ENCODE assay signal across 16 mouse cellular contexts in the genomic region with DNA sequence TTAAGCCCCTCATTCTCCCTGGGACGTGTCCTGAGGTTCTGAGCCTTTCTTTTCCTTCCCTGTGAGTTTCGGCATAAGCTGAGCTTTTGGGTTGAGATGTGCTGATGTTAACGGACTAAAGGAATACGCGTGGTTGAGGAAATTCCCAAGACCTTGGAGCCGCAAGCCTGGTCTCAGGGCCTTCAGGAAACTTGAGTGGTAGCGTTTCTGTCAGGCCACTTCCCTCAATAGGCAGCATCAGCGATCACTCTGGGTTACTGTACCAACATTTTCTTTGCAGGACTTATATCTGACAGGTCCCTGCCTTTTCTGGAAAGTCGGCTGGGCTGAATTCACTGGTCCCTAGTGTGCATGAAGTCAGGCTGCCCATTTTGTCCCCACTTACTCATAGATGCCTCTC. TPM values are rescaled to one million over a fixed set of nuclear protein-coding genes. Genes with fewer than 3 reads are reported as not detected.
A peak's percentile ranks its signal among the peaks of the same experiment; 100 is the strongest.
DNase-seq lines count a peak whose midpoint lies in the region; ATAC-seq and TF ChIP-seq lines count a peak whose summit lies in the region.
"Had no signal": no experiment of that assay in that cellular context is flagged by ENCODE, and none has a peak within 500 bp of the region (broad histone marks: within the 10 kb centered on the region; RNA-seq: fewer than 3 reads in every experiment).

No protein-coding gene starts in this region.

- no peaks in the 10 kb centered on the region for H3K36me3 ChIP-seq in forebrain, embryonic 12.5 days (replicated peaks)
- peaks cover 5% of the 10 kb centered on the region for H3K36me3 ChIP-seq in forebrain, postnatal 0 days (ENCODE audit: insufficient read depth)
- H3K36me3 ChIP-seq in heart, postnatal 0 days (replicated peaks; ENCODE audit: control insufficient read depth, insufficient read depth, low read length), result no peaks in the 10 kb centered on the region
- H3K36me3 ChIP-seq in midbrain, embryonic 10.5 days, result no peaks in the 10 kb centered on the region
- H3K36me3 ChIP-seq in midbrain, embryonic 16.5 days (ENCODE audit: control insufficient read depth, insufficient read depth, low read length), result no peaks in the 10 kb centered on the region; the same call in 1 of the 2 replicates
- H3K36me3 ChIP-seq in midbrain, embryonic 14.5 days (ENCODE audit: control insufficient read depth, insufficient read depth, low read length), result no peaks in the 10 kb centered on the region
- H3K36me3 ChIP-seq: G1E; liver, embryonic 12.5 days; neural tube, embryonic 12.5 days had no signal

- 31% methylated on average over 9 of the region's 9 CpGs for WGBS in forebrain, embryonic 12.5 days
- WGBS in forebrain, postnatal 0 days, result 34% methylated on average over 9 of the region's 9 CpGs
- WGBS in heart, postnatal 0 days, result 61% methylated on average over 9 of the region's 9 CpGs
- WGBS in midbrain, embryonic 10.5 days, result 29% methylated on average over 9 of the region's 9 CpGs
- 25% methylated on average over 9 of the region's 9 CpGs for WGBS in midbrain, embryonic 16.5 days
- WGBS in midbrain, embryonic 14.5 days, result 21% methylated on average over 9 of the region's 9 CpGs

- H3K9me3 ChIP-seq in forebrain, embryonic 12.5 days, result no peaks in the 10 kb centered on the region
- H3K9me3 ChIP-seq in forebrain, postnatal 0 days (ENCODE audit: low read length), result no peaks in the 10 kb centered on the region
- no peaks in the 10 kb centered on the region for H3K9me3 ChIP-seq in heart, postnatal 0 days (replicated peaks; ENCODE audit: control insufficient read depth, low read length)
- H3K9me3 ChIP-seq in midbrain, embryonic 10.5 days (replicated peaks), result no peaks in the 10 kb centered on the region
- H3K9me3 ChIP-seq in midbrain, embryonic 16.5 days (replicated peaks; ENCODE audit: control insufficient read depth, low read length, poor library complexity, severe bottlenecking), result peaks cover 3% of the 10 kb centered on the region; the same call in 1 of the 2 replicates
- no peaks in the 10 kb centered on the region for H3K9me3 ChIP-seq in midbrain, embryonic 14.5 days (ENCODE audit: control insufficient read depth, low read length)
- H3K9me3 ChIP-seq: G1E; liver, embryonic 12.5 days; neural tube, embryonic 12.5 days had no signal

- no peak overlapping the region for H3K4me3 ChIP-seq in forebrain, embryonic 12.5 days (replicated peaks)
- no peak overlapping the region for H3K4me3 ChIP-seq in forebrain, postnatal 0 days (ENCODE audit: low read depth, low read length)
- H3K4me3 ChIP-seq in heart, postnatal 0 days (ENCODE audit: low read depth, low read length), result no peak overlapping the region
- peak overlapping the region; percentile 34; the same call in 1 of the 2 replicates for H3K4me3 ChIP-seq in midbrain, embryonic 10.5 days
- H3K4me3 ChIP-seq in midbrain, embryonic 16.5 days (ENCODE audit: low read depth, low read length), result no peak overlapping the region
- H3K4me3 ChIP-seq in midbrain, embryonic 14.5 days (replicated peaks; ENCODE audit: low read depth, low read length), result no peak overlapping the region
- H3K4me3 ChIP-seq: liver, embryonic 12.5 days; neural tube, embryonic 12.5 days had no signal

- no peak overlapping the region for H3K9ac ChIP-seq in forebrain, embryonic 12.5 days
- H3K9ac ChIP-seq in forebrain, postnatal 0 days, result no peak overlapping the region
- no peak overlapping the region for H3K9ac ChIP-seq in heart, postnatal 0 days (replicated peaks; ENCODE audit: low read depth, low read length)
- H3K9ac ChIP-seq in midbrain, embryonic 16.5 days (ENCODE audit: low read depth, low read length), result no peak overlapping the region
- H3K9ac ChIP-seq in midbrain, embryonic 14.5 days (replicated peaks; ENCODE audit: low read length), result no peak overlapping the region
- H3K9ac ChIP-seq: liver, embryonic 12.5 days; neural tube, embryonic 12.5 days had no signal

- peaks cover 57% of the 10 kb centered on the region for H3K27me3 ChIP-seq in forebrain, embryonic 12.5 days
- H3K27me3 ChIP-seq in forebrain, postnatal 0 days (ENCODE audit: insufficient read depth, low read length), result no peaks in the 10 kb centered on the region
- no peaks in the 10 kb centered on the region for H3K27me3 ChIP-seq in heart, postnatal 0 days (ENCODE audit: control insufficient read depth, insufficient read depth, low read length)
- peaks cover 75% of the 10 kb centered on the region for H3K27me3 ChIP-seq in midbrain, embryonic 10.5 days (ENCODE audit: low read depth, poor library complexity, severe bottlenecking)
- no peaks in the 10 kb centered on the region for H3K27me3 ChIP-seq in midbrain, embryonic 16.5 days (ENCODE audit: control insufficient read depth, insufficient read depth, low read depth, low read length)
- no peaks in the 10 kb centered on the region for H3K27me3 ChIP-seq in midbrain, embryonic 14.5 days (ENCODE audit: control insufficient read depth, insufficient read depth, low read length)
- H3K27me3 ChIP-seq: neural tube, embryonic 12.5 days had no signal

- TF ChIP-seq EP300 in heart, postnatal 0 days (IDR thresholded peaks at IDR 0.05; ENCODE audit: low read depth), result no peak

- TF ChIP-seq CTCF in forebrain, postnatal 0 days (IDR thresholded peaks at IDR 0.05; ENCODE audit: low read depth), result no peak
- TF ChIP-seq CTCF in heart, postnatal 0 days (IDR thresholded peaks at IDR 0.05; ENCODE audit: low read depth), result no peak

- DNase-seq in forebrain, postnatal 0 days, result no peak
- no peak for DNase-seq in heart, postnatal 0 days (ENCODE audit: low spot score)
- DNase-seq in heart, adult 18-20 months, result no peak
- DNase-seq in midbrain, embryonic 10.5 days (ENCODE audit: low spot score), result no peak
- DNase-seq in midbrain, embryonic 14.5 days, result no peak
- DNase-seq: cerebellum, adult 8-10 months; right cerebral cortex, adult 18-20 months had no signal

- no peak for ATAC-seq in forebrain, embryonic 12.5 days (ENCODE audit: low FRiP score)
- ATAC-seq in forebrain, postnatal 0 days, result no peak
- no peak for ATAC-seq in heart, postnatal 0 days (ENCODE audit: insufficient read depth, low read depth)
- no peak for ATAC-seq in midbrain, embryonic 16.5 days
- no peak for ATAC-seq in midbrain, embryonic 14.5 days (ENCODE audit: low FRiP score, low TSS enrichment)
- ATAC-seq in cerebellum, adult (ENCODE audit: insufficient number of reproducible peaks, low FRiP score, low TSS enrichment), result no peak
- ATAC-seq: activated CD4-positive, CD25-positive, alpha-beta regulatory T cell, adult 4 months; liver, embryonic 12.5 days had no signal

- H3K4me2 ChIP-seq in forebrain, embryonic 12.5 days, result 0 out of 2 replicates have a peak overlapping the region, but pooled peaks have one; percentile 19
- no peak overlapping the region for H3K4me2 ChIP-seq in forebrain, postnatal 0 days (ENCODE audit: low read depth)
- no peak overlapping the region for H3K4me2 ChIP-seq in heart, postnatal 0 days (ENCODE audit: low read depth, low read length)
- no peak overlapping the region; the same call in 1 of the 2 replicates for H3K4me2 ChIP-seq in midbrain, embryonic 16.5 days (ENCODE audit: low read length)
- 0 out of 2 replicates have a peak overlapping the region, but pooled peaks have one; percentile 5 for H3K4me2 ChIP-seq in midbrain, embryonic 14.5 days (ENCODE audit: low read length)
- H3K4me2 ChIP-seq: neural tube, embryonic 12.5 days had no signal

- H3K27ac ChIP-seq in forebrain, embryonic 12.5 days, result no peak overlapping the region
- no peak overlapping the region for H3K27ac ChIP-seq in forebrain, postnatal 0 days (ENCODE audit: low read depth, low read length)
- H3K27ac ChIP-seq in heart, postnatal 0 days (ENCODE audit: low read depth), result peak overlapping the region; percentile 77
- H3K27ac ChIP-seq in midbrain, embryonic 10.5 days (replicated peaks), result peak overlapping the region; percentile 61; the same call in 1 of the 2 replicates
- H3K27ac ChIP-seq in midbrain, embryonic 16.5 days (ENCODE audit: low read length), result no peak overlapping the region; the same call in 1 of the 2 replicates
- H3K27ac ChIP-seq in midbrain, embryonic 14.5 days (replicated peaks; ENCODE audit: low read depth, low read length), result no peak overlapping the region
- H3K27ac ChIP-seq: kidney, postnatal 0 days; liver, embryonic 12.5 days; neural tube, embryonic 12.5 days had no signal

- peaks cover 31% of the 10 kb centered on the region for H3K4me1 ChIP-seq in forebrain, embryonic 12.5 days
- peaks cover 30% of the 10 kb centered on the region for H3K4me1 ChIP-seq in forebrain, postnatal 0 days (ENCODE audit: insufficient read depth)
- H3K4me1 ChIP-seq in heart, postnatal 0 days (ENCODE audit: control insufficient read depth, insufficient read depth), result peaks cover 42% of the 10 kb centered on the region
- H3K4me1 ChIP-seq in midbrain, embryonic 10.5 days, result peaks cover 44% of the 10 kb centered on the region
- peaks cover 25% of the 10 kb centered on the region for H3K4me1 ChIP-seq in midbrain, embryonic 16.5 days (ENCODE audit: control insufficient read depth, insufficient read depth, low read length)
- peaks cover 24% of the 10 kb centered on the region for H3K4me1 ChIP-seq in midbrain, embryonic 14.5 days (ENCODE audit: control insufficient read depth, insufficient read depth, low read length)

RNA-seq across cellular contexts. Expression of gene Il17d, which starts 12.2 kb away (rescaled TPM):
- polyA plus RNA-seq in forebrain, embryonic 12.5 days (2016; fragmentation: Nextera tagmentation; extraction: Ambion mirVana), result 2.1 and 2.7 TPM in 2 replicates
- 38.8 and 47.6 TPM in 2 replicates for total RNA-seq in forebrain, postnatal 0 days (2014; rRNA removed)
- polyA plus RNA-seq in forebrain, postnatal 0 days (2015; fragmentation: Nextera tagmentation; extraction: Ambion mirVana), result 8.5 and 9.8 TPM in 2 replicates
- 5.3 and 8.2 TPM in 2 replicates for total RNA-seq in heart, postnatal 0 days (2014; rRNA removed; ENCODE audit: low replicate concordance)
- 3.0 and 3.5 TPM in 2 replicates for polyA plus RNA-seq in heart, postnatal 0 days (2015; fragmentation: Nextera tagmentation; extraction: Ambion mirVana)
- total RNA-seq in heart, adult 18-20 months (2021), result 1 to 10 TPM; 2.3 to 4.3 TPM
- 0.74 and 1.4 TPM in 2 replicates for polyA plus RNA-seq in midbrain, embryonic 10.5 days (2016; fragmentation: Nextera tagmentation; extraction: Ambion mirVana)
- 6.8 and 7.2 TPM in 2 replicates for polyA plus RNA-seq in midbrain, embryonic 16.5 days (2015; fragmentation: Nextera tagmentation; extraction: Ambion mirVana)
- polyA plus RNA-seq in midbrain, embryonic 14.5 days (2014; fragmentation: Nextera tagmentation; extraction: Ambion mirVana), result 3.2 and 7.1 TPM in 2 replicates
- total RNA-seq: G1E; hematopoietic stem cell, adult 5-6 weeks had no signal
- polyA plus RNA-seq: activated CD4-positive, CD25-positive, alpha-beta regulatory T cell, adult 4 months had no signal

RNA-seq across cellular contexts. Expression of gene Eef1akmt1, which starts 34.6 kb away (rescaled TPM):
- polyA plus RNA-seq in forebrain, embryonic 12.5 days (2016; fragmentation: Nextera tagmentation; extraction: Ambion mirVana), result 71.6 and 77.7 TPM in 2 replicates
- 45.7 and 58.4 TPM in 2 replicates for total RNA-seq in forebrain, postnatal 0 days (2014; rRNA removed)
- polyA plus RNA-seq in forebrain, postnatal 0 days (2015; fragmentation: Nextera tagmentation; extraction: Ambion mirVana), result 82.9 and 84.9 TPM in 2 replicates
- total RNA-seq in heart, postnatal 0 days (2014; rRNA removed; ENCODE audit: low replicate concordance), result 21.4 and 46.9 TPM in 2 replicates
- 79.3 and 88.3 TPM in 2 replicates for polyA plus RNA-seq in heart, postnatal 0 days (2015; fragmentation: Nextera tagmentation; extraction: Ambion mirVana)
- total RNA-seq in heart, adult 18-20 months (2021), result 10 to 100 TPM; 36.6 to 38.3 TPM
- polyA plus RNA-seq in midbrain, embryonic 10.5 days (2016; fragmentation: Nextera tagmentation; extraction: Ambion mirVana), result 91.0 and 110 TPM in 2 replicates
- polyA plus RNA-seq in midbrain, embryonic 16.5 days (2015; fragmentation: Nextera tagmentation; extraction: Ambion mirVana), result 87.3 and 89.3 TPM in 2 replicates
- 101 and 104 TPM in 2 replicates for polyA plus RNA-seq in midbrain, embryonic 14.5 days (2014; fragmentation: Nextera tagmentation; extraction: Ambion mirVana)

Comparison
In these comparisons a context has a peak if more than half of its experiments do, and no peak if none do; other contexts are left out.
1. H3K27ac ChIP-seq: peak in heart, postnatal 0 days (single experiment) and midbrain, embryonic 10.5 days (single experiment); none in forebrain, embryonic 12.5 days (single experiment), forebrain, postnatal 0 days (single experiment), midbrain, embryonic 16.5 days (single experiment) and midbrain, embryonic 14.5 days (single experiment).
2. H3K4me2 ChIP-seq: peak in forebrain, embryonic 12.5 days (single experiment) and midbrain, embryonic 14.5 days (single experiment); none in forebrain, postnatal 0 days (single experiment), heart, postnatal 0 days (single experiment) and midbrain, embryonic 16.5 days (single experiment).